Mouse (Mus musculus) olfactory bulb, adult 2 months (tissue): ENCODE results near the gene Fntb.

Experiments used
- CTCF ChIP-seq: fragments of 200-500 bp; IDR thresholded peaks from 2 replicates; pipeline ENCODE4 v1.5.1; 2012; ENCODE audit warnings: low read depth, mild to moderate bottlenecking, low read length, moderate library complexity; ENCODE audit not compliant: insufficient read depth
- POLR2A ChIP-seq: fragments of 200-500 bp; IDR thresholded peaks from 2 replicates; pipeline ENCODE4 v1.6.1; 2012; ENCODE audit warnings: mild to moderate bottlenecking, low read depth, low read length, moderate library complexity; ENCODE audit not compliant: insufficient read depth

DNA sequence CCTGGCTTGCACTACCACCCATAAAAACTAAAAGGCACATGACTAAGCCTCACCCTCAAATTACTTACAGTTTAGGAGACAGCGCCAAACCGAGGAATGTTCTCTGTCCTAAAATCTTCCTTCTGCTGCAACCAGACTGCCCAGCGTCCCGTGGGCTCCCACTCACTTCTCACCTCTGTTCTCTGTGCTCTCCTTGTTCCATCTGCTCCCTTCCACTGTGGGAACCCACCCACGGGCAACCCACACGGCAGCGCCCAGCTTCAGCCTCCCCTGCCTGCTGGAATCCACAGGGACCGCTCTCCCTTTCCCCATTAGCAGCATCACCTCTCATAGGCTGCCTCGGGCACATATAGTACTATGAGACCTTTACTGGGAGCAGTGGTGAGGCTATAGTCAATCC, 53.5 kb downstream of the Fntb start:
- TF ChIP-seq POLR2A: no peak
- no peak for TF ChIP-seq CTCF
